Mouse (Mus musculus) cerebellum, adult 11-12 months (tissue): ENCODE data around the gene Tcf12.

ENCODE experiments used
- DNase-seq: peaks from one replicate; pipeline ENCODE4 v3.0.0; 2022

Gene Tcf12

DNA sequence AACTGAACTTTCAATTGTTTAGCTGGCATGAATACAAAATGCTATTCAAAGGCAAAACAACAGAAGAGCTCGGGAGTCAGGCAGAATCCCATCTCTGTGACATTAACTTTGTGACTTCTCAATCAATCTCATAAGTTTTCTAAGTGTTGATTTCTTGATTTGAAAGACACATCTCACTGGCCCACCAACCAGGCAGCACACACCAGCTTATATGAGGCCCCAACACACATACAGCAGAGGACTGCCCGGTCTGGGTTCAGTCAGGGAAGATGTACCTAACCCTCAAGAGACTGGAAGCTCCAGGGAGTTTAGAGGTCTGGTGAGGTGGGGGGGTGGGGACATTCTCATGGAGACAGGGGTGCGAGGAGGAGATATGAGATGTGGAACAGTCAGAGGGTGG is 132.8 kb downstream of the Tcf12 start:
- no peak for DNase-seq

DNA sequence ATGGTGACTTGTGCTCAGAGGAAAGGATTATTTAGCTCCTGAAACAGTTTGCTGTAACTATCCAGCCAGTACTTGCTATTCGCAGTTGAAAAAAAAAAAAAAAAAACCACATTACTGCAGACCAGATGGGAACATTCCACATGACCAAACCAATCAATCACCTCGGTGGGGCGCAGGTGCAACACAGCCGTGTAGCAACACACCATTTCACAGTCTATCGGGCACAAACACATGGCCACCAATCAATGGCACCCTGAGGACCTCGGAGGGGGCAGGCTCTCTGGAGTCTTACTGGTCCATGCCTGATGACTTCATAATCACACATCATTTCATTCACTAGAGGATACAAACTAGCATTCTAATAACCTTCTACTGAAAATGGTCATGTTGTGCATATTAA is 135.6 kb downstream of the Tcf12 start:
- DNase-seq: peak; percentile 96

DNA sequence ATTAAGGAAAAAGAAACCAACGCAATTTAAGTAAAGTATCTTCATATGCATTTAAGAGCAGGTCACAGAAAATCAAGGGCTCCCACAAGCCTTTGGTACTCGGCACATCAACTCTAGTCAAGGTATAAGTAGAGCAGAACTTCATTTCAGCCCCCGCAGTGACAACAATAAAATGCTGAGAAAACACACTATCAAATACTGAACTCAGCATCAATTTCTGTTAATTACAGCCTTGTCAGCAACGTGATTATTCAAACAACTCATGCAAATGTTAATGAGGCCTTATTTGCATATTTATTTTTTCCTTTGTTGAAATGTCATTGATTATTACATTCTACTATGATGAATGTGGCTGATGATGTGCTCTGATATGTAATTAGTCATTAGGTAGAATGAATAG is 136.5 kb downstream of the Tcf12 start:
- no peak for DNase-seq

DNA sequence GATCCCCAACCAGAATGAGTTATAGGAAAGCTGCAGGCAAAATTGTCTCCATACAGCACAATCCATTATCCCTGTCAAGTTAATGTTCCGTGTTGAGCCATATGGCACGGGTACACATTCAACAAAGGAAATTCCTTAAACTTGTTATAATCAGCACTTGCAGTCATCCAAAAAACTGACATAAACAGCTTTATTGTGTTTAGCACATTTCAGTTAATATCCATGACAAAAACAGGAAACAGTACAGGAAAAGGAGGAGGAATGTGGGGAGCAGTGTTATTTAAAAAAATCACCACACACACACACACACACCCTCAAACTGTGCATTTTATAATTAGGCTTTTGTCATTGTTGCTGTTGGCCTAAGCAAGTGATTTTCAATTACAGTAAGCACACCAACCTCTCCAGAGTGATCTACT is 137.1 kb downstream of the Tcf12 start:
- DNase-seq: peak; percentile 20

DNA sequence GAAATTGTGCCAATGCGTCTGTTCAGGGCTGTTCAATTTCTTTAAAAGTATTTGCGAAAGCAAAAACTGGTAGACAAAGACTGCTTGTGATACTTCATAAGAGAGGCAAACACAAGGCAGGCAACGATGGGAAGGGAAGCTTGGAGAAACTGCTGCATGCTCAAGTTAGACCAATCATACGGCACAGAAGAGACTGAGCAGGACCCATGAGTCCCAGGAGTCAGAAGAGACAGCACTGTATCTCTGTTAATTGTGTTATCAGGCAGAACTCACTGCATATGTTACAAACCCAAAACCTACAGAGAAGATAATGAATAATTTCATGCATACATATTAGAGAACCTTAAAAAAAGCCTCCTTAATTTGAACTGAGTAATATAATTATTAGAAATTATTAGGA is 147.6 kb downstream of the Tcf12 start:
- DNase-seq: no peak

DNA sequence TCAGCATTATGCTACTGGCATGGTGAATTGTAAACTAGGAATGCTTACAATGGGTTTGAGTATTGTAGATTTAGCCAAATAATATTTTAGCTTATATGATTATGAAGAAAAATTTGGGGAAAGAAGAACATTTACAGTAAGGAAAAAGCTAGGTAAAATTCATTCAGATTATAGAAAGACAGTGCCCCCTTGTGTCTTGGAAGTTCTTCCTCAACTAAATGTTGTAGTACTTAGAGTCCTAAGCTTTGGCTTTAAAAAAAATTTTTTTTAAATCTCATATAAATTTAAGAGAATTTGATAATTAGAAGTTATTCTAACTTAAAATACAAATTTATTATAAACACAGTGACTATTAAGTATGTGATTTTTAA is 151.7 kb downstream of the Tcf12 start:
- DNase-seq: no peak

DNA sequence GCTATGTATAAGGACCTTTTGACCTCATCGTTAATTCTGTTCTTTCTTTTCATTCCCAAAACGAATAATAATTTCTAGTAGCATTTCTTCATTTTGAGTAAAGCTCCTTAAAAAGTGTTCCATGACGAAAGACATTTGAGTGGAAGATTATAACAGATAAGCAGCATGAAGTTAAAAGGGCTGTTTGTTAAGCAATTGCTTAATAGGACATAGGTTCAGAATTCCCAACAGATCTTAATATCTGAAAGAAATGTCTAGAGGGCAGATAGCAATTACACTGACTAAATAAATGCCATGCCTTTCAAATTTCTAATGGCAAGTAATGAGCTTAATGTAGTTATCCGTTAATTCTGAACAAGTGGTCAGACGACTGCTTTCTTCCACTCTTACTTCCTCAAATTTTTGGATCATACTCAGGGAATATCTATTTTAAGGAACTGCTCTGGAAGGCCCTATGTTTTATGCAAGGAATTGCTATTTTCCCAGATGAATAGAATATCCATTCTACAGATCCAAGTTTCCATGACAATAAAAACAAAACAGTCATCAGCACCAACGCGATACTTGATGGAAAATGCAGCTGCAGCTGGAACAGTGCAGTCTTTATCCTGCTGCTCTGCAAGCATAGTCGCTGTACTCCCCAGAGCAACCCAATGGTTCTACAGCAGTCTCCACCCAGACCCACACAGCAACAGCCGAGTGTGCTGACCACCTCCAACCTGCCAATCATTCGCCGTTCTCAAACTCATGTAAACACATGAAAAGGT is 152.2 kb downstream of the Tcf12 start:
- DNase-seq: no peak

DNA sequence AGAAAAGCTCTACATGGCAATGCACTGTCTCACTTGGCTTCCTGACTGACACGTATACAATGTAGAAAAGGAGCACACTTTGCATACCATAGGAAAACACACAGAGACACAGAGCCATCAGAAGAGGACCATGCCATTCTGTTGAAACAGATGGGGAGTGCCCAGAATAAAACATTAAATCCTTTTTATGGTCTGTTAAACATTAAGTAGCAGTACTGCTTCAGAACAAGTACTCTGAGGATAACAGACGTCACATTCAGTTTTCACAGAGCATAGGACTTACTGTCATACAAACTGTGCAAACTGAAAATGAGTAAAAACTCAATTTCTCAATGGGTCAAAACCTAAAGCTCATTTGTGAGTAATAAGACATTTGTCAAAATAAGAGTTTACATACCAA is 158.5 kb downstream of the Tcf12 start:
- no peak for DNase-seq

DNA sequence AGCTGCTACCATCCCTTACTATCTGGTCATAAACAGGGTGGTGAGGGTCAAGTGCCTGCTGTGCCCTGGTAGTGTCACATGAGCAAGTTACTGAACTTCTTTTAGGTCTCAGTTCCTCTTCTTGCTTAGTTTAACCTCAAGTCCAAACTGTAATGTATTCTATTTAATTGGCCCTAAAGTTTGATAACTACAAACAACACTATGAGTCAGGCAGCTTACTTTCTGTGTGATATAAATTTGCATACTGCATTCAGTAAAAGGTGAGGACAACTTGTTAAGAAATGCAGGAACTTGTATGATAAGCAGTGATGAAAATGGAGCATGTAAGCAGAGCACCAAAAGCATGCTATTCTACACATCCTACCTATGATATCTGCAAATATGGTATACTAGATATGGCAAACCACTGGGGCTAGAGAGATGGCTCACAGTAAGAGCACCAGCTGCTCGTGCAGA is 159.0 kb downstream of the Tcf12 start:
- no peak for DNase-seq

DNA sequence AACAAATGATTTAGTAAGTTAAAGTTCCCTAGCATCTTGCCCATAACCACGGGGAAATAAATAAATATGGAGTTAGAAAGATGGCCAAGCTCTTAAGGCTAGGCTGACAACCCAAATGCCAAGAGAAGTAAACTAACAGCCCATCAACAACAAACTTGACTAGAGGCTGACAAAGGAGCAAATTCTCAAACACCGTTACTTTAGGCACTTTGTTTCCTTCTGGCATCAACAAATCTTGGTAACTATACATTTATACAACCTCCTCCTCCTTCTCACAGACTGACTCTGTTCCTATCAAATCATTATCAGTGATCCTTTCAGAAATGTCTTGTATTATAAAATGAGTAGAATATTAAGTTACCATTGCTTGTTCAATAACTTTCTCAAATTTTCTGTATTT is 159.7 kb downstream of the Tcf12 start:
- no peak for DNase-seq

DNA sequence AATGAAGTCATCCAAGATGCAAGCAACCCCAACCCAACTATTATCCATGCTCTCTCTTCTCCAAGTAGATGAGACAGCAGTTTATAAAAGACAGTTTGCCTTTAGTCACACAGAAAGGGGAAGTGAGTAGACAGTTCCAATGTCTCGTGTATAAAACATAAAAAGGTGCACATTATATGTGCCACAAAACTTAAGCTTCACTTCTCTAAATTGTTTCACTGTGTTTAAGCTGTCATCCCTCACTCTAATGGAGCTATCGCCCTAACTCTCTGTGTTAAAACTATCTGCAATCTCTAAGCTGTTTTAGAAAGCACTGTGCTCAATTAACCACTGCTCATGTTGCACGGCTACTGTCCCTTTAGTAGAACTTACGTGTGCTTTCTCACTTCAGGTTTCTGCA is 160.3 kb downstream of the Tcf12 start:
- DNase-seq: no peak

DNA sequence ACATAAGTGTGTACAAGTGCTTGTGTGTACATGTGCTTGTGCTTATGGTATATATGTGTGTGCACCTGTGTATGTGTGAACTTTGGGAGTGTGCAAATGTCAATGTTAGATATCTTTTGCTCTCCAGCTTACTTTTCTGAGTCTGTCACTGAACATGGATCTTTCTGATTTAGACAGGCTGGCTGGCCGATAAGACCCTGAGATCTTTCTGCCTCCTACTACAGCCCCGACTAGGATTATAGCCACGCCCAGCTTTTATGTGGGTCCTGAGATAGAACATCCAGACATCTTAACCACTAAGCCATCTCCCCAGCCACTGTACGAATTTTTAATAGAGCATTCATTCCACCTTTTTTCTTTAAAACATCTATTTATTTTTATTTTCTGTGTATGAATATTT is 166.9 kb downstream of the Tcf12 start:
- no peak for DNase-seq

DNA sequence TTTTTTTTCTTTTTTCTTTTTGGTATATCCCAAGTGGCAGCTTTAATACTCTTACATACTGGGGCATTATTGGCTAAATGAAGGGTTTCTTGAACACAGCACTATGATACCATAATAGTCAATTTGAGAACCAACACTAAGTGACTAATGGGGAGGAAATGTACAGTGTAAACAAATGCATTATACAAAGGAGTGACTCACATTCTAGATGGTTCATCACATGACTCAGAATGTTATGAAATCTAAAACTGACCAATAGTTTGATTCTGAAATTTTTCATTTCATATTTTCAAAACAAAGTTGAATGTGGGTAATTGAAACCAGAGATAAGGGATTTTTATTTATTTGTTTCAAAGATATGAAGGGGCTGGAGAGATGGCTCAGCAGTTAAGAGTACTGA is 169.2 kb downstream of the Tcf12 start:
- DNase-seq: no peak

DNA sequence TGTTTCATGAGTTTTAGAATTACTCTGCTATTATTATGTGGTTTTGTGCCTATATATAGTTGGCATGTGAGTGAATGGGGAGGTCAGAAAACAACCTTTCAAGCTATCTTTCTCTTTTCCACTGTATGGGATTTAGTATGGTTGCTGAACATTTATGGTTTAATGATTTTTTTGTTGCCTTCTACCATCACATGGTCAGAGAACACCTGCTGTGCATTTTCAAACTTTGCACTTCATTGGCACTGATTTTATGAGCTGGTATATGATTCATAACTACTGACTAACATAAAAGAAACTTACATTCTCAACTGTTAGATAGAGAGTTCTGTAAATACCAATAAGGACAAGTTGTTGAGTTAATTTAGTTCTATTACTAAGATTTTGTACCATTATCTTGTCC is 171.7 kb downstream of the Tcf12 start:
- no peak for DNase-seq

DNA sequence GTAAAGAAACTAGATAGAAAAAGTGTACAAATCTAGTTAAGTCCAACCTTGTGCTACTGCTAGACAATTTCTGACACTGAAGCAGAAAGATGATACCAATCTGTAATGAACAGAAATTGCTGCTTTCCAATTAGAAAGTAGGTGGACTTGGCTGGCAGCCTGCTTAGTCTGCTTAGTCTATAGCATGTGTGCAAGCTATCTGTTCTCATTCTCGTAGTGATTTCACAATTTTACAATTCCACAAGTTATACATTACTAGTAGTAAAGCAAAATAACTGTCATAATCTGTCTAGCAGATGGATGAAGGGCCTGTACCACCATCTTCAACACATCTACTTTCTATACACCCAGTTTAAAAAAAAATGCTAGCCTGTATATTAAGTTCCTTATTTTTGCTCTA is 175.5 kb downstream of the Tcf12 start:
- DNase-seq: no peak

DNA sequence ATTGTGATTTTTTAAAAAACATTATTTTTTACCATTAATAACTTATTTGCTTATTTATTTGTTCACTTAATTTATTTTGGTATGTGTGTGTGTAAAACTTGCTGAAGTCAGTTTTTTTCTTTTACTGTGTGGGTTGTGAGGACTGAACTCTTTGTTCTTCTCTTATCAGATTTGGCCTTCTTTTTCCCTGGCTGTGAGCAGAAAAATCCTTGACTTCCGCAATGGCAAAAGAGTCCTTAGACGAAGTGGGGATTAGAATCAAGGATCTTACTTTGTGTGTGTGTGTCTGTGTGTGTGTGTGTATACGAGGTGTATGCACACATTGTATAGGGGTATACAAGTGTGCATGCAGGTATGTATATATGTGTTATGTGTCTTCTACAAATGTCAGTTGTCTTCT is 176.8 kb downstream of the Tcf12 start:
- DNase-seq: no peak

DNA sequence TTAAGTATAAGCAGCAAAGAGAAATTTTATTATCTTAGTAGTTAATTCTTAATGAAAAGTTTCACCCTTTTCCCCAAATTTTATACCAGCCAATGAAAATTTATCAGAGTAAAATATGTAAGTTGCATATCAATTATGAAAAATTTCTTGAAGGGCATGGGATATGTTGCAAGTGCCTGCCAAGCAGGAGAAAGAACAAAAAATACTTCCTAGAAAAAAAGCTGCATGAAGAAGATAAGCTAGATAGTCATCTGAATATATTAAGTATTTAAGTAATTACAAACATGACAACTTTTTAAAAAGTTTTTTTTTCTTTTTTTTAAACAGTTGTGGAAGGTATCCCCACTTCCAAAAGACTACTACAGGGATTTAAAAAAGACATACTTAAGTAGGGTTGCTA is 179.7 kb downstream of the Tcf12 start:
- DNase-seq: no peak

DNA sequence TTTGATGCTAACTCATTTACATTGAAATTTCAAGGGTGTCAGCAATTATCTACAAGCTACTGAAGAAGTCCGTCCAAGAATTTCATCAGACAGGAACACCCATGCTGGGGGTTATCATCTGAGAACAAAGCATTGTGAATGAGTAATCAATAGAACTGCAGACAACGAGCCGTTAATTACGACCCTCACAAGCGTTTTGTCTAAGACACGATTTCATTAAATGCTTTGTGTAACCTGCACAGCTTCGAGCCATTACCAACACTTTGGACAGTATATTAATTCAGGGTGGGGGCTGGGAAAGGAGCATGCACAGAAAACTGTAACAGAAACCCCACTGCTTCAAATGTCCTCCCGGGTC is 180.3 kb downstream of the Tcf12 start:
- DNase-seq: no peak

DNA sequence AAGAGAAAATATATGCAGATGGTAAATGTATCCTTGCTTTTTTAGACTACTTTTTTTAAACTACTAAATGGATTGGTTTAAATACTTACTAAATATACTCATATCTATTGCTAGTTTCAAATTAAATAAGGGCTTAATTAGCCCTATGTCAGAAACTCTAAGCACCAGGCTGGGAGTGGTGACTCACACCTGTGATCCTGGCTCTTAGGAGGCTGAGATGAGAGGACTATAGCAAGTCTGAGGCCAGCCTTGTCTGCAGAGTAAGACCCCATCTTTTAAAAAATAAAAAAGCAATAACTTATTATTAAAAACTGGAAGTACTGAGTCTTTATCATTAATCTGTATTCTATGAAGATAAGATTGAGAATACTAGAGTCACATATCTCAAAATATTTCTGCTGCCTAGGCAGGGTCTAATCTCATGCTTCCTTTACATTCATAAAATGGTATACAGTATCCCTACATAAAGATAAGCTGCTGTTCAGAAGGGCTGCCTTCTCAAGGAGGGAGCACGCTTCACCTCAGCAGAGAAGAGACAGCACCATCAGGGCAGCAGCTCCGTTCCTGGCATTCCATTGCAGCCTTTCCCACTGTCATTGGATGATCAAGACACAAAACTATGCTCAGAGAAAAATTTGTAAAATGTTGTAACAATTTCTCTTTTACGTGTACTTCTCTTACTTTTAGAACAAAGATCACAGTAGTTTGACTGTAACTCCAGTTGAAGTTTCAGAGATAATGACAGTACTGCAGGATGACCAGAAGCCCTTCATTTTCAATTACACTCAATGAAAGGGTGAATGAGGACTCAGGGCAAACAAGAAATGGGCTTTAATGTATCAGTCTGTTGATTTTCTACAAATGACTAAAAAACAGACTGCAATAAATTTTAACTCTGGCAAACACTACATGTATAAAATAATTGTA is 181.0 kb downstream of the Tcf12 start:
- no peak for DNase-seq

DNA sequence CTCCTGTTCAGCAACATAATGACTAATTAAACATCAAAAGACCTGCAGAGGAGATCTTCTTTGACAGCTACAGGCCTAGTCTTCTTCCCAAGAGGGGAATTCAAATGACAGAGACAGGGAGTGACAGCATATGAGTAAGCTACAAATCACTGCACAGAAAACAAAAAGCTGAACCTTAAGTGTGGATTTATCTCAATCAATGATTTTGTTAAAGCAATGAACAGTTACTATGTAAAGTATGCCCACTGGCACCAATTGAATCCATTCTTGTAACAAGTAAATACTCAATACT is 195.1 kb downstream of the Tcf12 start:
- no peak for DNase-seq

DNA sequence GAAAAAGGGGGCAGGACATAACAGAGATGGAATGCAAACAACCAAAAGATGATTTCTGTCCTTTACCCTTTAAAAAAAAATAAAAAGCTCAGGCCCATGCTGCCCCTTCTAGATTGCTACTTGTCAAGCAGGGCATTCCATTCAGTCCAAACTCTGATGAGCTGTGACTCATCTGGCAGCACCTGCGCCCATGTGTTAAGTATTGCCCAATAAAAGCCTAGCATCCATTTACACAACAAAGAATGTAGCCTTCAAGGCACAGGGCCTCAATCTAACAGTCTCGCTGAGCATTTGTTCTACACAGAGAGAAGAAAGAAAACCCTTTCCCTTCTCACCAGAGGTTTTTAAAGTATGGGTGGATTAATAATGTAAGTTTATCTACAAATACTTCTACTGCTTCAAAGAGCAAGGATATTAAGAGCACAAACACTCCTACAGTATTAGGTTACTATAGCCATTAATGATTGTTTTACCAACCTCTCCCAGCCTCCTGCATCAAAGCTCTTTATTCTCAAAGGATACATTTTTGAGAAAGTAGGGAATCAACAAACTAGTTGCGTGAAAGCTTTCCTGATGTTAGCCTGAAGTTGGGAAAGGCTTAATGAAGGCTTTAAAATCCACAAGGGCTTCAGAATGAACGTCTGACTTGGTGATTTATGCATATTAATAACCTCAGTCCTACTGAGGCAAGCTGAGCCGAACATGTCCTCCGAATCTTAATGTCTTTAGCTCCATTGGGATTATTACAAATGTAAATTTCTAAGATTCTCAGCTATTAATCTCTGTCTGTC is 195.6 kb downstream of the Tcf12 start:
- no peak for DNase-seq

DNA sequence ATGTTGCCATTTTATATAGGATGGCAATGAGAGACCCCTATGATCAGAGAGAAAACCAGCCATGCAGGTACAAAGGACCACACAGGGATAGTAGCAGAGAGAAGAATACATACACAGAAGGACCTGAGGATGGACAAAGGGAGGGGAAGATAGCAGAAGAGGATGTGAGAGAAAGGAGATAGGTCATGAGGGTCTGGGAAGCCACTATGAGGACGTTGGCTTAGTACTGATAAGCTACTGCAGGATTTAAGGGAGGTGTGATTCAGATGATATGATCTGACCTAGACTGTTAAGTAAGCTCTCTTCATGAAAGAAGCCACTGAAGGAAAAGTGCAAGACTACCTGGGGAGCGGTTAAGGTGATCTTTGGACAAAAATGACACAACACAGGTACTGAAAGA is 205.1 kb downstream of the Tcf12 start:
- no peak for DNase-seq

DNA sequence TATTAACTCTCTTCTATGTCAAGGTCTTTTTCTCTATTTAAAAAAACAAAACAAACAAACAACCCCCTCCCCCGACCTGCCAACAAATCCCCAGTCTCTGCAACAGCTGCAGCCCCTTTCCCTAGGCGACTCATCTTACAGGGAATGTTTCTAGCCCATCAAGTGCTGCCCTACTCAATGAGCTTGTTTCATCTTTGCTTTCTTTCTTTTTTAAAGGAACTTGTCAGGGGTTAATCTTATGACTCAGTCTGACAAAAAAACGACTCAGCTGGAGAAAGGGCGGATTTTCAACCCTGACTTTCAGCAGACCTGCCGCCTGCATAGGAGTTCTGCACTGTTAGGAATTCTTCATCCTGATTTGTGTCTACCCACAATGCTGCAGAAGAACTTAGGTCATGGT is 212.8 kb downstream of the Tcf12 start:
- DNase-seq: no peak

DNA sequence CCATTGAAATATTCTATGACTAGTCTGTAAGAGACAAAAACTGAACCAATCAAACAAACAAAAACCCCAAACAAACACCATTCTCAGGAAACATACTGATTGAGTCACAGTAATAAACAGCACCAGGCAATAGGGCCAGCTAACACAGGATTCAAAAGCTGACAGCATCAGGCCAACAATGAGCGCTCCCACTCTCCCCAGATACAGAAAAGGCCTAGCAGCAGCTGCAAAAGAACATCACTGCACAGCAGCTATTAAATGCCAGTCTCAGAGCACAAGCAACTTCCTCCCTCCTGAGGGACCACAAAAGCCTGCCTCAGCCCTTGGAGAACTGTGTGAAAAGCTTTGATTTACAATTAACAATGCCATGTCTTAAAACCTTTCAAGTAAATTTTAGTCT is 214.3 kb downstream of the Tcf12 start:
- no peak for DNase-seq
